Mouse (Mus musculus) erythroblast, embryonic 14.5 days (primary cell): ENCODE results near the gene Slc25a24.

Experiments used
- GATA1 ChIP-seq: IDR thresholded peaks from 2 replicates; pipeline ENCODE4 v1.6.1; 2012; ENCODE audit warnings: low read length, inconsistent platforms, mixed read lengths
- TAL1 ChIP-seq: IDR thresholded peaks from 3 replicates; pipeline ENCODE4 v1.6.1; 2012; ENCODE audit warnings: low read length, inconsistent platforms, mixed read lengths

- TF ChIP-seq GATA1 (no peak), TAL1 (no peak)
Observed at GRCm38 (mm10) chr3:109134036-109134435, 11.1 kb downstream of the Slc25a24 start.
